Mouse (Mus musculus) spleen, postnatal 10 days (tissue): ENCODE measurements around the gene Olfr173.

Source experiments
- DNase-seq, 2 experiments: peaks; one replicate each; pipeline ENCODE4 v3.0.0; 2021 to 2022; ENCODE audit warnings: low spot score in 2 of 2

Gene Olfr173

GRCm38 (mm10) chr16:58800168-58800567, at the start of gene Olfr173:
TSS of gene Olfr173 (minus strand) at chr16:58800268.
- DNase-seq: no peak

GRCm38 (mm10) chr16:58826732-58827319, 26.8 kb upstream of the Olfr173 start, which contains the start of gene Olfr175-ps1:
TSS of gene Olfr175-ps1 (minus strand) at chr16:58826782.
- DNase-seq: no peak

- DNase-seq: no peak
These were observed 37.0 kb downstream of the Olfr173 start, which contains the start of gene Olfr172 for GRCm38 (mm10) chr16:58763076-58763475. TSS of gene Olfr172 (minus strand) at chr16:58763176.

GRCm38 (mm10) chr16:58756191-58756590, 43.9 kb downstream of the Olfr173 start:
- DNase-seq: no peak

GRCm38 (mm10) chr16:58751314-58751713, 48.8 kb downstream of the Olfr173 start:
- DNase-seq: no peak

DNA sequence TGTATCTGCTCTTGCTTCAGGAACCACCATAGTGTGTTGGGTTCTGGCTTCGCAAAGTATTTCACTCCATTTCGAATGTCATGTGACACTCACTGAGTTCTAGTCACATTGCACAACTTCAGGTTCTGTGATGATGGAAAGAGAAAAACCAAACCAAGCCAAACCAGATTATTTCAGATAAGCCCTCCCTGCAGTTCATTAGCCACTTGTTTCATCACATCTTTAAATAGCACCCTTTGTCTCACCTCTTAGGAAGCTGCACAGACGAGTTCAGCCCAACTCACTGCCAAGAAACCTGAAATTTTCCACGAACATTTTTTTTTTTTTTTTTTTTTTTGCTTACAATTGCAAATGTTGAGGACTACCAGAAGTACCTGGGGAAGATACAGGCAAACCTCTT, 53.4 kb downstream of the Olfr173 start:
- no peak for DNase-seq
